Mouse (Mus musculus): ENCODE measurements at regions not wholly inside any gene's neighbourhood (a gene's known extent, or its start where the extent isn't known, plus 50 kb on each side); places are given as distances from the start of the nearest gene placed in this dataset.

DNA sequence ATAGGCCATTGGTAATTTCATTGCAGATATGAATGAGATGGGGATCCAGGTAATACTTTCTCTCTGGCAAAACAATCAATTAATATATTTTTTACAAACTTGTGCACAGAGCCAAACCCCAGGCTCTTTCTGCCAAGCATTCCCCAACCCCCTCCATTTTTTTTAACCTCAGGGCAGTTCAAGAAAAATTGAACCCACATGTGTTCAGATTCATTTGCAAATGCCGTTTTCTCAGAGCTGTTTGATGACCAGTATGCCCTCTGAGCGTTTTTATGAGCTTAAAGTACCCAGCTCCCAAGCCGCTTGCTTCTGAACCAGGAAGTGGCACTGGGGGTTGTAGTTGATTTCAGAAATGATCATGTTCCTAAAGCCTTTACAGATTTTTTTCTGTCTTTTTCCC lies 611.4 kb upstream of the Clint1 start:
- TF ChIP-seq REST (IDR thresholded peaks at IDR 0.05; ENCODE audit: insufficient read depth, insufficient read length) (no peak), CEBPB (IDR thresholded peaks at IDR 0.05; ENCODE audit: insufficient read depth, poor library complexity, severe bottlenecking) (no peak)
